ENCODE assay signal across 24 mouse cellular contexts in genomic region chr11:31356866-31357265, GRCm38 (mm10).
"Had no signal": no experiment of that assay in that cellular context is flagged by ENCODE, and none has a peak within 500 bp of the region (broad histone marks: within the 10 kb centered on the region; RNA-seq: fewer than 3 reads in every experiment).

No protein-coding gene starts in this region.

- H3K36me3 ChIP-seq: heart, embryonic 12.5 days; hindbrain, embryonic 12.5 days; hindbrain, embryonic 15.5 days; intestine, embryonic 15.5 days; kidney, embryonic 15.5 days; limb, embryonic 13.5 days; limb, embryonic 15.5 days; liver, embryonic 12.5 days had no signal

- DNase-seq: forebrain, postnatal 0 days; gastrocnemius, postnatal 14 days; gastrocnemius, postnatal 36 days; heart, postnatal 10 days; heart, postnatal 36 days; kidney, adult 11 months; kidney, adult 2 months; kidney, adult 9 months; kidney, postnatal 14 days; kidney, postnatal 36 days; layer of hippocampus, adult 9-11 months; layer of hippocampus, postnatal 36 days; left cerebral cortex, postnatal 4 days had no signal

- H3K9me3 ChIP-seq: heart, embryonic 12.5 days; hindbrain, embryonic 12.5 days; hindbrain, embryonic 15.5 days; intestine, embryonic 15.5 days; kidney, embryonic 15.5 days; limb, embryonic 13.5 days; limb, embryonic 15.5 days; liver, embryonic 12.5 days had no signal

- H3K4me3 ChIP-seq: heart, adult 2 months; heart, embryonic 12.5 days; hindbrain, embryonic 12.5 days; hindbrain, embryonic 15.5 days; intestine, embryonic 15.5 days; kidney, embryonic 15.5 days; limb, embryonic 13.5 days; limb, embryonic 15.5 days; liver, embryonic 12.5 days had no signal

- H3K4me1 ChIP-seq: heart, embryonic 12.5 days; hindbrain, embryonic 12.5 days; hindbrain, embryonic 15.5 days; intestine, embryonic 15.5 days; limb, embryonic 13.5 days; limb, embryonic 15.5 days had no signal

- H3K27ac ChIP-seq: heart, adult 2 months; hindbrain, embryonic 12.5 days; hindbrain, embryonic 15.5 days; intestine, embryonic 15.5 days; kidney, embryonic 15.5 days; kidney, postnatal 0 days; limb, embryonic 13.5 days; limb, embryonic 15.5 days; liver, embryonic 12.5 days; liver, embryonic 14.5 days had no signal

- H3K27me3 ChIP-seq: hindbrain, embryonic 12.5 days; hindbrain, embryonic 15.5 days; intestine, embryonic 15.5 days; kidney, embryonic 15.5 days; limb, embryonic 13.5 days; limb, embryonic 15.5 days; liver, embryonic 12.5 days had no signal

- H3K9ac ChIP-seq: forebrain, postnatal 0 days; heart, embryonic 12.5 days; hindbrain, embryonic 12.5 days; hindbrain, embryonic 15.5 days; intestine, embryonic 15.5 days; kidney, embryonic 15.5 days; limb, embryonic 13.5 days; limb, embryonic 15.5 days; liver, embryonic 12.5 days; liver, embryonic 14.5 days had no signal

- H3K4me2 ChIP-seq: heart, embryonic 12.5 days; hindbrain, embryonic 12.5 days; hindbrain, embryonic 15.5 days; intestine, embryonic 15.5 days; kidney, embryonic 15.5 days; limb, embryonic 13.5 days; limb, embryonic 15.5 days; liver, embryonic 12.5 days had no signal

- ATAC-seq: forebrain, postnatal 0 days; intestine, embryonic 15.5 days; liver, embryonic 12.5 days had no signal
